Mouse (Mus musculus) thymus, postnatal 14 days (tissue): ENCODE data around the gene Nucks1.
A peak's percentile ranks its signal among the peaks of the same experiment; 100 is the strongest.
"Not testable (repeated sequence)": the region's sequence is repeated elsewhere in the genome, so short reads cannot be mapped to it uniquely, and the experiment has no call there.

Source experiments
- DNase-seq: peaks from one replicate; pipeline ENCODE4 v3.0.0; 2021

Gene Nucks1

DNA sequence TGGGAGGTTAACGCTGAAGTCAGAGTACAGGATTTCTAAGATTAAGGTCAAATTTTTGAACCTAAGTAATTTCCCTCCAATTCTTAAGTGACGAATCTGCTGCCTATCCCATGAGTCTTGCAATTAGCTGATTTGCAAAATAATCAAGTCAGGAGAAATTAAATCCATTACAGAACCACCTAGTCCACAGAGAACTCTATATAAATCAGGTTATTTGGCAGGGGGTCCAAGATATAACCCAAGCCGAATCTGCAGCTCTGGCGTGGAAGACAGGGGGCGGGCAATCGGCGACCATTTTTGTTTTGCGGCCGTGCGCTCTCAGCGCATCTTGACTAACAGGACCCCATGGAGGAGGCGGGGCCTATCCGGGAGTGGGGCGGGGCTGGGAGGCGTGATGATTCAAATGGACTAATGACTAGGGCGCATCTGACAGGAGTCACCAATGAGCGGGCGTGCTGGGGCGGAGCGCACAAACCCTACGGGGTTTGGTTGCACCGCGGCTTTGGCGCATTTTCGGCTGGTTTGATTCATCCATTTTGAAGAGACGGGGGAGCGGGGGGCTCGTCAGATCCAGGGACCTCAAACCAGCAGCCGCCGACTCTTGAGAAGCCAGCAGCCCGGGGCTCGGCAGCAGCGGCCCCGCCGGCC lies at the start of gene Nucks1:
Gene Nucks1, plus strand, starts transcription at position 534 of the 648 bp plus-strand sequence.
- DNase-seq, result peak; percentile 100

DNA sequence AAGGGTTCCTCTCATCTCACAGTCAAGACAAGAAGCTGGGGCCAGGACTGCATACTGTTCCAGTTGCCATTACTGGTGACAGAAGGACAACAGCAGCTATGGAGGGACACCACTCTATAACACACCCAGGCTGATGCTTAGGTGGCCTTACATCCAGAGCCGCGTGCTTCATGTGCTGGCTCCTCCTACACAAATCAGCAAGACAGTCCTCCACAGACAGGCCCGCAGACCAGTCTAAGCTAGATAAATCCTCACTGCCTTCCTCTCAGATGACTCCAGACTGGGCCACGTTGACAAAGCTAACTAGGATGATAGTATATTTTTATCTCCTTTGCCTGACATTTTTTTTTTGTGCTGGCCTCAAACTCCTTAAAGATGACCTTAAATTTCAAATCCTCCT lies 48.5 kb upstream of the Nucks1 start:
- DNase-seq, result no peak

DNA sequence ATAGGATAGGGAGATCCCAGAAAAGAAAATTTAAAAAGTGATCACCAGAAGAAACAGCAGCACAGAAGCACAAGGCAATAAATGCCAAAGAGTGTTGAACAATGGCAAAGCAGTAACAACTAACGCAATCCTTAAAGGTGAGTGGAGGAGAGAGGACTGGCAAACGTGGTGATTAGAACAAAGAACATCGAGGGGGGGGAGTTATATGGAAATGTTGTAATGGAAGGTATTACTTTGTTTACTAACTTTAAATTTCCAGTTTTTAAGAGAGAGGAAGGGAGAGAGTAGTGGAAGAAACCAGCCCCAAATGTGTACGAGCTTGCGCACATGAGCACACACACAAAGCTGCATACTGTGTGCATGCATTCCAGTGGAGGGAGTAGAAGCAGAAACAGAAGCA lies 44.7 kb upstream of the Nucks1 start:
- no peak for DNase-seq

DNA sequence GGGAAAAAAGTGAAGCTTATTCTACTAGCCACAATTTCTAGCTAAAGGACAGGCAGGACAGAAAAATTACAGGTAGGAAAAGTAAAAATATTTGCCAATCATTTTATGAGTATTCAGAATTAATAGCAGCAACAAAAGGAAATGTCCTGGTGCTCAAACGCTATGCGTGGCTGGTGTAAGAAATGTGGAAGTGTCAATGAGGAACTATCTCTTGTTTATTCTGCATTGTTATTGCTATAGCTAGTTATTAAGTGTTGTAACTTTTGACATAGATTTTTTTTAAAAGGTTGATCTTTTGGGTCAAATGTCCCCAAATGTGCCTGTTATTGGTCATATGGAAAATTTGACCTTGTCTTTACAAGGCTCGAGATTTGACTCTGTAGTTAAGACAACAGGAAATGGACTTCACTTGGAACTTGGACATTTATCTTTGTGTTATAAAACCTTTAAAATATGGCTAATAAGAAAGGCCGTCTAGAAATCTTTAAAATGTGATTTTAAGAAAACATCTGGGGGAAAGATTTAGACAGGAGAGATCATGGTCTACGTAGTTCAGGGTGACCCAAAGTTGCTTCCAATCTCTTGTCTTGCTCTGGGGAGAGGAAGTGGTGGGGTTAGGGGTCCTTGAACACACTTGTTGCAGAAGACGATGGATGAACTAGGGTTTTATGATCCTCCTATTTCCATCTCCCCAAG lies 43.9 kb upstream of the Nucks1 start:
- DNase-seq, result peak; percentile 13

DNA sequence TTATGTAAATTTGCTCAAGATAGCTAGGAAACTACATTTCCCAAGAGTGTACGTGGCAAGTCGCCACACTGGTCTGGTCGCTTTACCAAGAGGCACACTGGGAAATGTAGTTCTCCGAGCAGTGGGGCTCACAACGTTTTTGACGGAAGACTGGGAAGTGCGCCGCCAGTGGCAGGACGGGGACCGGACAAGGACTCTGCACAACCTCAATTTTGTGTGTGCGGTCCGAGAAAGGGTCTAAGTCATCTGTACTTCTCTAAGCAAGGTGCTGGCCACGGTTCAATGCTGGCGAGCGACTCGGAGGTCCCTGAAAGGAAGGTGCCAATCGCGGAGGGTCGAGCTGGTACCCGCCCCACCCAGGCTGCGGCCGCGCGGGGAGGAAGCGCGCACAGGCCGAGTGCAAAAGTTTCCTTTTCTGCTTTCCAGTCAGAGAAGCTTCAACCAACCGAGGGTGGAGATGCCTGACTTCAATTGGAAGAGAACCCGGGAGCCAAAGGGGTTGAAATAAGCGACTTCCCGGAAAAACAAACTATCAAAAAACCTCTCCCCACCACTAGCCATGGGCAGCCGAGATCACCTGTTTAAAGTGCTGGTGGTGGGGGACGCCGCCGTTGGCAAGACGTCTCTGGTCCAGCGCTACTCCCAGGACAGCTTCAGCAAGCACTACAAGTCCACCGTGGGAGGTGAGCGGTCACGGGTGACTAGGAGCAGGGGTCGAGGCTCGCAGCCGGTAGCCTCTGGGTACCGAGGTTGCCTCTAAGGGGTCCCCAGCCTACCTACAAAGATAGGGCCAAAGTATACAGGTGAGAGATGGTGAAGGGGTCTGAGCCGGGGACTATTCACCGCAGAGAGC lies 43.0 kb upstream of the Nucks1 start, which contains the start of gene Rab29:
Gene Rab29, plus strand, starts transcription at position 132 of the 853 bp plus-strand sequence.
- peak; percentile 92 for DNase-seq

DNA sequence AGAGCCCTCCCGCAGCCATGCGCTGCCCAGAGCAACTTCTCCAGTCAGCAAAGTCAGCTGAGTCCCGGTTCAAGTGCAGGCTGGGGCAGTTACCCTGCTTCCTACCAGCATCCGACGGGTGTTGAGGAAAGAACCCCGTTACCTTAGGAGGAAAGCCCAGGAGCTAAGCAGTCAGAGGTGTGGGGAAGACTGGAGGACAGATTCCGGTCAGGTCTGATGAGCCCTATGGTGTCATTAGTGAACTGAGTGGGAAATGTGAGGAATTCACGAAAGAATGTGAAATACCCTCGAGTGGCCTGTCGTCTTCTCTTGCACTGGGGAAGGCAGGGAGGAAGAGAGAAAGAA lies 42.4 kb upstream of the Nucks1 start:
- DNase-seq, result peak; percentile 36

DNA sequence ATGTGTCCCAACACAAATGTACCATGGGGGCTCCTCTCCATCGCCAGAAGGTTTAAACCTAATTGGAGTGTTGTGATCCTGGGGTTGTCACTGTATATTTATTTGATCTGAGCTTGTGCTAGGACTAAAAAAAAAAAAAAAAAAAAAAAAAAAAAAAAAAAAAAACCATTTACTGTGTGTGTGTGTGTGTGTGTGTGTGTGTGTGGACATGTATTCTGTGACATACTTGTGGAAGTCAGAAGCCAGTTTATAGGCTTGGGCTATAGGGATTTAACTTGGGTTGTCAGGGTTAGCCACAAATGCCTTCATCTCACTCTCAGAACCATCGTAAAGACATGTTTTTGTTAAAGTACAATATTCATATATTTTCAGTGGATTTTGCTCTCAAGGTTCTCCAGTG lies 40.8 kb upstream of the Nucks1 start:
- DNase-seq, result no peak

DNA sequence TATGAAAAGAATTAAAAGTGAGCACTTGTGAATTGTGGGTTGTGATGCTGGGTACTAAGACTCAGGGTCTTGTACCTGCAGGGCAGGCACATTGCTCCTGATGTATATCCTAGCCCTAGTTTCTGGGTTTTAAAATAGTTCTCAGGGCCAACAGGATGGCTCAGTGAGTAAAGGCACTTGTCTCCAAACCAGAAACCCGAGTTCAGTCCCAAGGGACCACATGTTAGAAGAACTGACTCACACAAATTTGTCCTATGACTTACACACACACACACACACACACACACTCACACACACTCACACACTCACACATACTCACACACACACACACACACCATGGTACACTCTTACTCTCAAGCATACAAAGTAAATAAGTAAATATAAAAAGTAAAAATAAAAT lies 37.5 kb upstream of the Nucks1 start:
- DNase-seq, result no peak

DNA sequence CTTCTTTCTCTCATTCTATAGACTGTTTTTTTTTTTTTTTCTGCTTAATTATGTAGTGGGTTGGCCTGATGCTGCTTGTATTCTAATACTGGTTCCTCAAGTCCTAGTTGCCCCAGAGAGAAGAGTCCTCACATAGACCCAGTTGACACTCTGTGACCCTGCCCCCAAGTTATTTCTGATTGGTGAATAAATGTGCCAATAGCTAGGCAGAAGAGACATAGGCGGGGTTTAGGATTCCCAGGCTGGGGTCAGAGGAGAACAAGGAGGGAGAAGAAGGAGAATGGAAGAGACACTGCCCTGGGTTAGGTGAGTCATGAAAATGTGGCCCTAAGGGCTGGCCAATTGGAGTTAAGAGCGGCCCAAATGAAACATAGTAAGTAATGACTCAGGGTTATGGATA lies 30.5 kb upstream of the Nucks1 start:
- no peak for DNase-seq

DNA sequence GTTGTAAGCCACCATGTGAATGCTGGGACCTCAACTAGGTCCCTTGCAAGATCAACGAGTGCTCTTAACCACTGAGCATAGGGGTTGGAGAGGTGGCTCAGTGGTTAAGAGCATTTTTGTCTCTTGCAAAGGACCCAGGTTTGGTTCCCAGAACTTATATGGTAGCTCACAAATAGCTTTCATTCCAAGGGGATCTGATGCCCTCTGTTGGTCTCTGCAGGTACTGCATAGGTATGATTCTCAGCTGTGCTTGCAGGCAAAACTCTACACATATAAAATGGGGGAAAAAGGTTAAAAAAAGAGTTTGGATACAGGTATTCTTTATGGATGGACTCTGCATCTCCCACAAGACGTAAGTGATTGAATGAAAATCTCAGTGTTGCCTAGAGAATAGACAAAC lies 27.5 kb upstream of the Nucks1 start:
- DNase-seq, result peak; percentile 61

DNA sequence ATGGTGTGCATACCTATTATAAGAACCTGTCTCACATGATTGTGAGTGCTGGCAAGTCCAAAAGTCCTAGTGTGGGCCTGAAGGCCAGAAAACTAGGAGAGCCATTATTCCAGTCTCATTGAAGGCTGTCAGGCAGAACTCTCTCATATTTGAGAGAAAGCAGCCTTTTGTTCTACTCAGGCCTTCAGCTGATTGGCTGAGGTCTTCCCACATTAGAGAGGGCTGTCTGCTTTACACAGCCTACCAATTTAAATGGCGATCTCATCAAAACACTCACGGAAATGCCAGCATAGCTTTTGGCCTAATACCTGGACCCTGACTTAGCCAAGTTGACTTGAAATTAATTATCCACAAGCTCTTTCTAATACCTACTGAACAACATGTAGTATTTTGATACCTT lies 24.2 kb upstream of the Nucks1 start:
- DNase-seq, result no peak

DNA sequence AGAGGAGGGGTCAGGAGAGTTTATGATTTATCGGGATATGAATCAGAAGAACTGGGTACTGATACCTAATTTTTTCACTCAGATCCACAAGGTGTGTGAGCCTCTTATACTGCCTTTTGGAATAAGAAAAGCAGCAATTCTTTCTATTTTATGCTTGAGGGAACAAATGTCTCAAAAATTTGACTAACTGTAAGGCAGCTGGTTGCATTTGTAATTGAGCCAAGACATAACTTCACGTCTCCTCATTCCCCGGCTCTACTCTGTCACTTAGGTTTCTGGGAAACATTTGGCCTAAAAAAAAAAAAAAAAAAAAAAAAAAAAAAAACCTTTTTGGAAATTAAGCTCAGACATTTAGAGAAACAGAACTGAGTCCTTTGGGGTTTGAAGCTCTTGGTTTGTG lies 23.7 kb upstream of the Nucks1 start:
- no peak for DNase-seq

DNA sequence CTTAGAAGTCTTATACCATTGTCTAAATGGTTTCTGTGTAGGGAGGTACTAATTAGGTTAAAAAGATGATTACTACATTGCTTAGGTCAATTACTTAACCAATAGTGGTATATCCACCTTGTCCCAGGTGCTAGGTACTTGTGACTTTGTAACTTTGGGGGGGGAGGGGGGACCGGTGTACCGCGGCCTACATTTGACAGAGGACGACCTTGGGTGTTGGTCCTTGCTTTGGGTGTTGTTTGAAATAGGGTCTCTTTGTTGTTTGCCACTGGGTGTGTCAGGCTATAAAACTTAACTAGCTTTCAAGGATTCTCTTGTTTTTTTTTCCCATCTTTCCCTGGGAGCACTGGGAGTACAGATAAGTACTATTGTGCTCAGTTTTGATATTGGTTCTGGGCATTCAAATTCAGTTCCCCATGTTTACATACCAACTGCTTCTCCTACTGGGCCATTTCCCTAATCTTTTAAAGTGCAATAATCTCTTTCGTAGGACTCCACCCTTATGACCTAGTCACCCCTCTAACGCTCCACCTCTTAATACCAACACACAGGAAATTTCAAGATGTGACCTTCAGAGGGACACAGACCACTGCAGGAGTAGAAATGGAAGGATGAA lies 20.2 kb upstream of the Nucks1 start:
- no peak for DNase-seq

DNA sequence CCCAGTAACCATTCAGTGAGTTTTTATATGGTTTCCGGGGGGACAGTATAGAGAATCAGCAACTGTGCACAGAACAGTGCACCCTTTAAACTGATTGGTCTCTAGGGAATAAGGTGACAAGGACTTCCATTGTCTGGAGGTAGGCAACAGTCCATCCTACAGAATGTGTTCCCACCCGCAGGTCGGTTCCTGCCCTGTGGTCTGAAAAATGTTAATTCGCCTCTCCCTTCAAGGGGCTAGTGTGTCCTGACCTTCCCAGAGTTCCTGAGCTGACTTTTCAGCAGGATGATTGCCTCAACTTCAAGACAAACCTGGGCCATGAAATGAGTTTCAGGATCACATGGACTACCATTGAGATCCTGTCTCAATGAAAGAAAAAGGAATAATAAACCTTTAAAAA lies 18.9 kb upstream of the Nucks1 start:
- DNase-seq, result no peak

DNA sequence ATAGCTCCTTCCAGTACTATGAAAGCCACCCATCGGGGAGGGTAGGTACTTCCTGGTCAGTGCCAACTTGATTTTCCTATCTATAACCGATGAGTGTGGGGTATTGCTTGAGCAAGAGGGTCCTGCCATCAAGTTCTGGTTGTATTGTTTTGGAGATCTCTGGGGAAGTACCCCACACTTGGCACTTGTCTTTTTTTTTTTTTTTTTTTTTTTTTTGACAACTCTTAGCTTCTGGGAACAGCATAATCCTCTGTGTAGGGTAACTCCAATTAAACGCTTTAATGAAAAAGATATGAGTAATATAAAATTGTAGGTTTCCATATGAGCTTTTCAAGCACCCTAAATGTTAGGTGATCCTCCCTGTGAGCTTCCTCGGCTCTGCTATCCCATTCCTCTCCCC lies 7.7 kb upstream of the Nucks1 start:
- DNase-seq, result no peak

DNA sequence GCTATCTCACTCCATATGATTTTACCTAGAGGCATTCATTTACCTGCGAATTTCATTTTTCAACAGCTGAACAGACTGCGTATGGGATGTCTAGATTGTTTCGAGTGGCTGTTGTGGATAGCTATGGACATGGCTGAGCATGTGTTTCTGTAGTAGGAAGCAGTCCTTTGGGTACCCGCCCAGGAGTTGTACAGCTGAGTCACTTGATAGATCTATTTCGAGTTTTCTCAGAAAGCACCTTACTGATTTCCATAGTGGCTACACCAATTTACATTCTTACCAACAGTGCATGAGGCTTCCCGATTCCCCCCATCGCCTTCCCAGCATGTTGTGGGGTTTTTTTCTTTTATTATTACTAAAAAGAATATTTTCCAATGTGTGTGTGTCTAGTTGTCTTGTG lies 7.1 kb upstream of the Nucks1 start:
- DNase-seq, result no peak

DNA sequence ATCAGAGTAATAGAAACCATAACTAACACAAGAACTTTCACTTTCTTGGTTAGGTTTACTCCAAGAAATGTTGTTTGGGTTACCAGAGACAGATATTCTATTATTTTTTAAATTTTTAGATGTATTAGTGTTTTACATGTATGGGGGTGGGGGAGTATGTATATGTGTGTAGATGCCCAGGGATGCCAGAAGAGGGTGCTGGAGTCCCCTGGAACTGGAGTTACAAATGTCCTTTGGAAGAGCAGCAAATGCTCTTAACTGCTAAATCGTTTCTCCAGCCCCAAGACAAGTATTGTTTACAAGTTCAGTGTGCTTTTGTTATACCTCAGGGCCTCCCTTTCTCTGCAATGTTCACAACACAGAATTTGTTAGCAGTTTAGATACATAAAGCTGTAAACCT lies 4.8 kb upstream of the Nucks1 start:
- peak; percentile 27 for DNase-seq

DNA sequence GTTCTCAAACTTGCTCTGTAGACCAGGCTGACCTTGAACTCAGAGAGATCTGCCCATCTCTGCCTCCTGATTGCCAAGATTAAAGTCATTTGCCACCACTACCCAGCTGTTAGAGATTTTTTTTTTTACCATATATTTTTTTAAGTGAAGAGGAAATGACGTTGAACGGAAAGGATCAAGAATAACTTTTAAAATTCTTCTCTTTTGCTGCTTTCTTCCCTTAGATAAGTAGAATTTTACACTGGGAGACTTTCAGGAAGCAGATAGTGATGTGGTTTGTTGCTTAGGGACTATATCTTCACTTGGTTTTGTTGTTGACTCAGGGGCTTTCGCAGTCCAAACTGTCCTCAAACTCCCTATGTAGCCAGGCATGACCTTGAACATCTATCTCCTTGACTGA lies 1.9 kb upstream of the Nucks1 start:
- no peak for DNase-seq

DNA sequence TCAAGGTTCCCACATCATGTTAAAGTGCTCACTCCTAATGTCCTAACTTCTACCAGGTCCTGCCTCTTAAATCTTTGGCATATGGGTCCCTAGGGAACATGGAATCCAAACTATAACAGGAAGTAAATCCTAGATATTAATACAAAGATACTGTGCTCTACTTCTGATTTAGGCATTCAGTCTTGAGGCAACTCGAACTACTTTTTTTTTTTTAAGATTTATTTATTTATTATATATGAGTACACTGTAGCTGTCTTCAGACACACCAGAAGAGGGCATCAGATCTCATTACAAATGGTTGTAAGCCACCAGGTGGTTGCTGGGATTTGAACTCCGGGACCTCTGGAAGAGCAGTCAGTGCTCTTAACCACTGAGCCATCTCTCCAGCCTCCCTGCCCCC lies 1.1 kb upstream of the Nucks1 start:
- DNase-seq, result not testable (repeated sequence)

DNA sequence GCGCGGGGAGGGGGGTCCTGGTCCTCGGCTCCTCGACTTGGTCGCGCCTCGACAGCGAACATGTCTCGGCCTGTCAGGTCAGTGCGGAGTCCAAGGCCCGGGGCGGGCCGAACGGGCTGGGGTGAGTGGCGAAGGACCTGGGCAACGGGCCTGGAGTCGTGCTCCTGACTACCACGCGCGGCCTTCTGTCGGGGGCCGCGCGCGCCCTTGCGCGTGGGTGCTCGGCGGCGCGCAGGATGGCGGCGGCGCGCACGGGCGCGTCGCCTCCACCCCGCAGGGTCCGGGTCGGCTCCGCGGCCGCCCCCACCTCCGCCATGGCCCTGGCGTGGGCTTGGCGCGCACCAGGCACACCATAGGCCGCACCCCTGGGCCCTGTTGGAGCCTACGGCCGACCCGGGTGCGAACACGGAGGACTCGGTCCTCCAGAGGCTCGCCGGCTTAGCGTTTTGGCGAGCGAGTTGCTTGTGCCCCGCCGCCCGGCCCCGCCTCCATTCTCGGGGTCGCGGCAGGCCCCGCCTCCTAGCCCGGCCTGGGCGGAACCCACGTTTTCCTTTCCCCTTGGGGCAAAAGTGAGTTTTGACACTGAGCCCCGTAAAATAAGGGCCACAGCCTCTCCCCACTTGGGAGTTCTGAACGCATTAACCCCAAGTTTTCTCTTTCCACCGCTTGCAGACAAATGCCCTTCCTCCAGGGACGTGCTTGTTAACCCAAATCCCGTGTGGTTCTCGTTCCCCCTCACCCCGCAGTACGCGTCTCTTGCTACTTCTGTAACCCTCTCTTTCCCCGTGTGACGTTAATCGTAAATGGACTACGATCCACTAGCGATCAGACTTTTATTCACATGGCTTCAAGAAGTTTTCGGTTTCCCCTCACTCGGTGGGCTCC lies 582 bp downstream of the Nucks1 start:
- DNase-seq, result peak; percentile 94

DNA sequence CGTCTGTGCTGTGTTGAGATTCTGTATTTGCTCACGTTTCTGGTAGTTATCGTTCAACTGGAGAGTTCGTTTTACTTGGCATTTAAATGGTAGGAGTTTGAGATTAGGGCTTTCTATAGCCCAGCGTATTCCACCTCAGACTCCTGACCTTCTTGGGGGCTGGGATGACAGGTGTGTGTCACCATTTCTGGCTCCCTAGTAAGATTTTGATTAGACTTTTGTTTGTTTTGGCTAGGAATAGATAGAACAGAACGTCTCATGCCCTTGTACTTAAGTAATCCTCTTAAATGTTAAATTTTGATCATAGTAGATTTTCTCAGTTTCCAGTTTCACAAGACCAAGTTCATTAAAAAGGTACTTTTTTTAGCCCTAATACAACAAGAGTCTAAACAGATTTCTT lies 7.3 kb downstream of the Nucks1 start:
- no peak for DNase-seq

DNA sequence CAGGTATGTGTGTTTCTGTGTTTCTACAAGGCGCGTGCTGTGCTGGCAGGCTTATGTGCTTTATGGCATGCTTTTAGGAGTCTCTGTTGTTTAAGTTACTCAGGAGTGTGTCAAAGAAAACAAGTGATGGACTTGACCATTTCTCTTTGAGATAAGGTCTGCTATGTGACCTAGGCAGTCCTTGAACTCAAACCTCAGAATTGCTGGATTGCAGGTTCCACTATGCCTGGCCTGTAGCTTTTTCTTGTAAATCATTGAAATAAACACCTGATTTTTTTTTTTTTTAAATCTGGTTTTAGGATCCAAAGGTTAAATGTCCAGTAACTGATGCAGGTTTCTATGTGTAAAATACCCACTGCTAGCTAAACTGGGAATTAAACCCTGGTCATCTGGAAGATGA lies 8.7 kb downstream of the Nucks1 start:
- DNase-seq, result no peak

DNA sequence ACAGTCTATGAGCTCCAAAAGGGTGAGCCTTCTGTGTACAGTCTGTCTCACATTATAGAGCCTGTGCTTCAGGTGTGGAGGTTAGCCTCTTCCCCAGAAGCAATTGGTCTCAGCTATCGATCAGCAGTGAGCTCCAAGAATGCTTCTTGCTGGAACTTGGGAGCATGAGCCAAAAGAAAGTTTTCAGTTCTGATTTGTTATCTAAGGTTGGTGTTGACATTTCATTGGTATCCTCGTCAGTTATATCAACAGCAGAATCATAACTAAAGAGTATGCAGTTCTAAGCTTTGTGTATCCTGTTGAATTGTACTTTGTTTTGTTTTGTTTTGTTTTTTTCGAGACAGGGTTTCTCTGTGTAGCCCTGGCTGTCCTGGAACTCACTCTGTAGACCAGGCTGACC lies 11.8 kb downstream of the Nucks1 start:
- no peak for DNase-seq
